Mouse (Mus musculus) kidney, embryonic 15.5 days (tissue): ENCODE data around the gene Jrkl. TPM values are rescaled to one million over a fixed set of nuclear protein-coding genes. Genes with fewer than 3 reads are reported as not detected.

Experiments
- ATAC-seq: fragments of 200-750 bp; cut with Nextera tagmentation; replicated peaks from 2 replicates; pipeline ENCODE4 v1.8.0; 2017; ENCODE audit warnings: moderate TSS enrichment; ENCODE audit not compliant: low FRiP score
- H3K27ac ChIP-seq: fragments of 300-500 bp; sonication (generic); 2 replicates; pipeline ENCODE4 v1.5.1; 2015; ENCODE audit warnings: mild to moderate bottlenecking, inconsistent platforms
- H3K27me3 ChIP-seq: fragments of 300-500 bp; sonication (generic); 2 replicates; pipeline ENCODE4 v1.6.1; 2015; ENCODE audit warnings: inconsistent platforms
- H3K36me3 ChIP-seq: fragments of 300-500 bp; sonication (generic); 2 replicates; pipeline ENCODE4 v1.6.1; 2015; ENCODE audit warnings: inconsistent platforms
- H3K4me1 ChIP-seq: fragments of 300-500 bp; sonication (generic); 2 replicates; pipeline ENCODE4 v1.6.1; 2015; ENCODE audit warnings: inconsistent platforms
- H3K4me2 ChIP-seq: fragments of 300-500 bp; sonication (generic); 2 replicates; pipeline ENCODE4 v1.6.1; 2015; ENCODE audit warnings: moderate library complexity, mild to moderate bottlenecking, inconsistent platforms
- H3K4me3 ChIP-seq: fragments of 300-500 bp; sonication (generic); replicated peaks from 2 replicates; pipeline ENCODE4 v1.5.1; 2015; ENCODE audit warnings: mild to moderate bottlenecking, inconsistent platforms
- H3K9ac ChIP-seq: fragments of 300-500 bp; sonication (generic); 2 replicates; pipeline ENCODE4 v1.6.1; 2015; ENCODE audit warnings: mild to moderate bottlenecking, inconsistent platforms
- H3K9me3 ChIP-seq: fragments of 300-500 bp; sonication (generic); replicated peaks from 2 replicates; pipeline ENCODE4 v1.6.1; 2016; ENCODE audit warnings: inconsistent platforms
- WGBS: fragments of 180-500 bp; shearing (Covaris S2); methylation state at CpG from one replicate; pipeline ENCODE4 v1.1.7; 2015; ENCODE audit warnings: mixed read lengths; 5-methylcytosine and 5-hydroxymethylcytosine counted together
- polyA plus RNA-seq: library from polyadenylated mRNA; unstranded; fragments of >200 nt; fragmentation: Nextera tagmentation; extraction: Ambion mirVana; gene quantifications from 2 replicates; pipeline ENCODE4 v1.2.1, GENCODE M21; 2015

Jrkl gene
- 9.0 and 10.0 TPM in 2 replicates for polyA plus RNA-seq

- Histone ChIP-seq H3K36me3 (peaks cover 7% of the 10 kb centered on the region; the same call in 1 of the 2 replicates), H3K4me1 (peaks cover 16% of the 10 kb centered on the region), H3K27ac (peak within 1 kb of the TSS; percentile 87), H3K9me3 (no peaks in the 10 kb centered on the region), H3K4me3 (peak within 1 kb of the TSS; percentile 55), H3K27me3 (no peaks in the 10 kb centered on the region), H3K4me2 (peak within 1 kb of the TSS; percentile 62), H3K9ac (peak within 1 kb of the TSS; percentile 32)
- ATAC-seq: no peak
- 9% methylated on average over 10 of the region's 10 CpGs for WGBS
These were observed at the start of gene Jrkl for GRCm38 (mm10) chr9:13245481-13245880. Jrkl (minus strand) TSS chr9:13245829.

- Histone ChIP-seq H3K36me3 (0 out of 2 replicates have a peak, but pooled peaks cover 5% of the 10 kb centered on the region), H3K4me3 (no peak overlapping the region), H3K4me2 (no peak overlapping the region), H3K4me1 (no peaks in the 10 kb centered on the region), H3K9me3 (no peaks in the 10 kb centered on the region), H3K27ac (no peak overlapping the region), H3K27me3 (no peaks in the 10 kb centered on the region), H3K9ac (no peak overlapping the region)
- ATAC-seq: no peak
- 64% methylated on average over 2 of the region's 2 CpGs for WGBS
These were observed 41.9 kb upstream of the Jrkl start for GRCm38 (mm10) chr9:13287482-13287881.

GRCm38 (mm10) chr9:13273219-13273618 lies 27.6 kb upstream of the Jrkl start:
- H3K4me3 ChIP-seq: no peak overlapping the region
- ATAC-seq: no peak
- H3K27me3 ChIP-seq: no peaks in the 10 kb centered on the region
- H3K4me1 ChIP-seq: no peaks in the 10 kb centered on the region
- H3K9me3 ChIP-seq: no peaks in the 10 kb centered on the region
- H3K27ac ChIP-seq: no peak overlapping the region
- H3K36me3 ChIP-seq: 0 out of 2 replicates have a peak, but pooled peaks cover 3% of the 10 kb centered on the region
- H3K9ac ChIP-seq: no peak overlapping the region
- 85% methylated on average over 1 of the region's 1 CpGs for WGBS
- H3K4me2 ChIP-seq: no peak overlapping the region

GRCm38 (mm10) chr9:13260980-13261379 lies 15.4 kb upstream of the Jrkl start:
- H3K9me3 ChIP-seq: no peaks in the 10 kb centered on the region
- H3K4me3 ChIP-seq: no peak overlapping the region
- 88% methylated on average over 3 of the region's 3 CpGs for WGBS
- H3K9ac ChIP-seq: no peak overlapping the region
- H3K27me3 ChIP-seq: no peaks in the 10 kb centered on the region
- no peak for ATAC-seq
- H3K4me2 ChIP-seq: no peak overlapping the region
- no peak overlapping the region for H3K27ac ChIP-seq
- H3K4me1 ChIP-seq: no peaks in the 10 kb centered on the region
- H3K36me3 ChIP-seq: no peaks in the 10 kb centered on the region

- 86% methylated on average over 2 of the region's 2 CpGs for WGBS
- no peak overlapping the region for H3K4me2 ChIP-seq
- ATAC-seq: no peak
- no peaks in the 10 kb centered on the region for H3K4me1 ChIP-seq
- H3K9me3 ChIP-seq: no peaks in the 10 kb centered on the region
- no peak overlapping the region for H3K4me3 ChIP-seq
- H3K27me3 ChIP-seq: no peaks in the 10 kb centered on the region
- H3K36me3 ChIP-seq: no peaks in the 10 kb centered on the region
- H3K9ac ChIP-seq: no peak overlapping the region
- no peak overlapping the region for H3K27ac ChIP-seq
These were observed 12.5 kb upstream of the Jrkl start for GRCm38 (mm10) chr9:13258173-13258572.

DNA sequence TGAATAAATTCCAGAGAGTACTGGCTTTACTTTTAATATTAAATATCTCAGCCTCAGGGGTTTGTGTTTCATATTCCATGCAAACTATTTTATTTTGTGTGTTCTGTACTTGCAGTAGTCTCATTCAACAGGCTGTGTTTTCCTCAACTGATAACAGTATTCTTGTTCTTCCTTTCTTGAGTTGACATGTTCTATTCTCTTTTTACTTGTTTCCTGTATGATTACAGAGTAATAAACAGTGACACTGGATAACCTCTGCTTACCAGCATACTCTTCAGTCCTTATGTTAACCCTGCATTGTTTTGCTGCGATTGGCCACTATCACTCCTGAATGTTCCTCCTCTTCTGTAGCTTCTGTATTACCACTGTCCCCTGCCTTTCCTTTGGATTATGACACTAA lies 11.1 kb upstream of the Jrkl start:
- Histone ChIP-seq H3K4me2 (no peak overlapping the region), H3K4me3 (no peak overlapping the region), H3K9me3 (no peaks in the 10 kb centered on the region), H3K27me3 (no peaks in the 10 kb centered on the region), H3K9ac (no peak overlapping the region), H3K27ac (no peak overlapping the region), H3K36me3 (no peaks in the 10 kb centered on the region), H3K4me1 (no peaks in the 10 kb centered on the region)
- no peak for ATAC-seq
- 98% methylated on average over 1 of the region's 1 CpGs for WGBS

- no peak overlapping the region for H3K4me3 ChIP-seq
- H3K27ac ChIP-seq: no peak overlapping the region
- WGBS: 87% methylated on average over 2 of the region's 2 CpGs
- H3K27me3 ChIP-seq: no peaks in the 10 kb centered on the region
- no peak overlapping the region for H3K9ac ChIP-seq
- no peak for ATAC-seq
- no peaks in the 10 kb centered on the region for H3K9me3 ChIP-seq
- no peak overlapping the region for H3K4me2 ChIP-seq
- no peaks in the 10 kb centered on the region for H3K36me3 ChIP-seq
- peaks cover 7% of the 10 kb centered on the region for H3K4me1 ChIP-seq
These were observed 5.6 kb upstream of the Jrkl start for GRCm38 (mm10) chr9:13251251-13251650.

DNA sequence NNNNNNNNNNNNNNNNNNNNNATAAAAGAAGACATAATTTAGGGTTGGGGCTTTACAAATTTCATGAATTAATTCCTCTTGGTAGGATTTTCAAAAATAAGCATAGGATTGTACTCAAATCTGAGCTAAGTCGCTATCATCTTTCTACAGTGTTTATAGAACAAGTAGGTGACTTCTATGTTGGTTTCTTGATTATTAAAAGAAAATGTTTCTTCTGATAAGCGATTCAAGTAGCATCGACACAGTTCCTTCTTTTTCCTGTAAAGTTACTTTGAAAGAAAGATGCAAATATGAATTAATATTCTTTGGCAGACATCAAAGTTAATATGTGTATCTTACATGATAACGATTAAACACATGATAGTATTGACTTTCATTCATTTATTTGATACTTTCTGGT lies 2.5 kb upstream of the Jrkl start:
- H3K4me2 ChIP-seq: no peak overlapping the region
- ATAC-seq: no peak

DNA sequence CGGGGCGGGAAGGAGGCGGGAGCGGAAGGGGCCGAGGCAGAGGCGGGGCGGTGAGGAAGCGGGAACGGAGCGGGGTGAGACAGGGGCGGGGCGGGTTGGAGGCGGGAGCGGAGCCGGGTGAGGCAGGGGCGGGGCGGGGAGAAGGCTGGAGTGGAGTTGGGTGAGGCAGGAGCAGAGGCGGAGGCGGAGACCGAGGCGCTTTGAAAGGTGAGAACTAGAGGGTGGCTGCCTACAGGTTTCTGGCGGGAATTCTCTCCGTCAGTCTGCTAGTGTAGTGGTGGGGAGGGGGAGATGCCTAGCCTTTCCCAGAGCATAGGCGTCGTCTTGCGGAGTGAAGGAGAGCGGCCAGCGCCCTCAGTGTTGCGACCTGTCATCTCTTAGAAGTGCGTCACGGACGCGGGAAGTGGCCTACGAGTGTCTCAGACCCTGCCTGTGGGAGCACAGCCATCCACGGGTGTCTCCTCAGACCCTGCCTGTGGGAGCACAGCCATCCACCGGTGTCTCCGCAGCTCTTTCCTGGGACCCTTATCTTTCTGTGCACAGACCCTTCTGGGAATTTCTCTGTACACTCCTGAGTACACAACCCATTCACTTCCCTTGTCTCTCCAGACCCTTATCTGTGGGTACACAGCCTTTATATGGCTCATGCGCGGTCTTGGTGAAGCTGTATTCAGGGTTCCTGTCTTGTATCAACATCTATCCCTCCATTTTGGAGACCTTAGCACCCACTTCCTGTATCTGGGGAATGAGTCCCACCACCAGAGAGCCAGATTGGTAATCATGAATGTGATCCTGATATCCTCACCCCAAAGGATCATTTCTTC lies 1.4 kb upstream of the Jrkl start, which contains the start of gene Ccdc82:
Gene Ccdc82 (plus strand): TSS at position 141 of the 824 bp plus-strand sequence.
- Histone ChIP-seq H3K4me3 (peak within 1 kb of the TSS; percentile 64), H3K36me3 (peaks cover 7% of the 10 kb centered on the region; the same call in 1 of the 2 replicates), H3K9me3 (no peaks in the 10 kb centered on the region), H3K9ac (peak within 1 kb of the TSS; percentile 64), H3K4me2 (peak within 1 kb of the TSS; percentile 88), H3K27ac (peak within 1 kb of the TSS; percentile 87), H3K27me3 (no peaks in the 10 kb centered on the region), H3K4me1 (peaks cover 16% of the 10 kb centered on the region)
- peak; percentile 99 for ATAC-seq
- WGBS: 3% methylated on average over 35 of the region's 39 CpGs

More for the DNA sequence above, 2.5 kb upstream of the Jrkl start:
- H3K9ac ChIP-seq: no peak overlapping the region
- no peak overlapping the region for H3K27ac ChIP-seq
- no peaks in the 10 kb centered on the region for H3K9me3 ChIP-seq
- peaks cover 16% of the 10 kb centered on the region for H3K4me1 ChIP-seq
- H3K4me3 ChIP-seq: no peak overlapping the region
- H3K27me3 ChIP-seq: no peaks in the 10 kb centered on the region
- 92% methylated on average over 4 of the region's 4 CpGs for WGBS
- peaks cover 7% of the 10 kb centered on the region; the same call in 1 of the 2 replicates for H3K36me3 ChIP-seq

GRCm38 (mm10) chr9:13242321-13242720 lies 3.3 kb downstream of the Jrkl start:
- no peak overlapping the region for H3K4me2 ChIP-seq
- peaks cover 7% of the 10 kb centered on the region; the same call in 1 of the 2 replicates for H3K36me3 ChIP-seq
- H3K27me3 ChIP-seq: no peaks in the 10 kb centered on the region
- no peaks in the 10 kb centered on the region for H3K9me3 ChIP-seq
- no peak overlapping the region for H3K4me3 ChIP-seq
- no peak for ATAC-seq
- H3K9ac ChIP-seq: no peak overlapping the region
- H3K27ac ChIP-seq: no peak overlapping the region
- peaks cover 12% of the 10 kb centered on the region for H3K4me1 ChIP-seq

DNA sequence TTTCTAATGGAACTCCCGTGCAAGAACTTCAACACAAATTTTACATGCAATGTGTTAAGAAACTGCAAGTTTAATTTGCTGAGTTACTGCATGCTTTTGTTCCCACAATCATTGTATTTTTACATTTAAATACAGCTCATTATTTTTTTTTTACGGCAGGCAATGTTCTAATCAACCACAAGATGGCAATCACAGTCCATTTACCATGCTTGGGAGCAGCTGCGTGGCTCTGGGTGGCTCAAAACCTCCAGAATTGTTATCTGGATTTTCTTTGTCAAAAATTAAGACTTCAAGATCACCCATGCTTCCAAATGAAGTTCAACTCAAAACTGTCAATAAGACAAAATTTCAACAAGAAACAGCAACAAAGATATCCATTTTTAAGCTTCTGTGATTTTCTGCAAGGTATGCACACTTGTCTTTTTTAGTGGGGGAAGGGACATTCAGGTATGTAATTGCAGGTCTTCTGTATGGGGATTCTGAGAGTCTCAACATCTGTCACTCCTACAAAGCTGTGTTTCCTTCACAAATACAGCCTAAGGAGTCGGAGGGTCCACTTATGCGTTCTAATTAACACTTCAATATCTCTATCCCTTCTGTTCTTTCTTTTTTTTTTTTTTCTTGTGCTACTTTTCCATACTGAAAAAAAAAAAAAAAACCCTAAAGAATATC lies 13.9 kb downstream of the Jrkl start:
- Histone ChIP-seq H3K4me1 (peaks cover 10% of the 10 kb centered on the region), H3K4me3 (no peak overlapping the region), H3K27ac (no peak overlapping the region), H3K36me3 (no peaks in the 10 kb centered on the region), H3K9me3 (no peaks in the 10 kb centered on the region), H3K4me2 (no peak overlapping the region), H3K27me3 (no peaks in the 10 kb centered on the region), H3K9ac (no peak overlapping the region)
- 30% methylated on average over 5 of the region's 5 CpGs for WGBS
- ATAC-seq: no peak

DNA sequence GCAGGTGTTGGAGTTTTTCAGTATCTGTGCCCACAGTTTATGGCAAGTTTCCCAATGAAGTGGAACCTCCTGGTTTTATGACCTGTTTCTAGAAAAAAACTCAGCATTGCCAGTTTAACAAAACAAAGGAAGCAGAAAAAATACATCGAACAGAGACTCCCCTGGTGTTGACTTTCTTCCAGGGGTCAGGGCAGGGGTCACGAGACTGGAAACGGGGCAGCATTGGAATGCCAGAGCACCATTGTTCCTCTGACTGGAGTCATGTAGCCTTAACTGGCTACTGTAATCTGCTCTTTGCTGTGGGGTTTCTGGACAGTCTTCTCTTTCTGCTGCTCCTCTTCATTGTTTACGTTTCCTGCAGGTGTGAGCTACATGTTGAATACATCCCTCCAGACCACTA lies 15.1 kb downstream of the Jrkl start:
- H3K4me1 ChIP-seq: peaks cover 10% of the 10 kb centered on the region
- no peak overlapping the region for H3K9ac ChIP-seq
- H3K27ac ChIP-seq: no peak overlapping the region
- no peaks in the 10 kb centered on the region for H3K27me3 ChIP-seq
- no peak overlapping the region for H3K4me3 ChIP-seq
- ATAC-seq: peak; percentile 77
- H3K36me3 ChIP-seq: no peaks in the 10 kb centered on the region
- no peak overlapping the region for H3K4me2 ChIP-seq
- WGBS: 6% methylated on average over 4 of the region's 4 CpGs
- H3K9me3 ChIP-seq: no peaks in the 10 kb centered on the region
